Mouse (Mus musculus): ENCODE results near the gene Ror1. TPM values are rescaled to one million over a fixed set of nuclear protein-coding genes. Genes with fewer than 3 reads are reported as not detected.

The Ror1 gene
- polyA plus RNA-seq, 1 experiment: 10.8 TPM

DNA sequence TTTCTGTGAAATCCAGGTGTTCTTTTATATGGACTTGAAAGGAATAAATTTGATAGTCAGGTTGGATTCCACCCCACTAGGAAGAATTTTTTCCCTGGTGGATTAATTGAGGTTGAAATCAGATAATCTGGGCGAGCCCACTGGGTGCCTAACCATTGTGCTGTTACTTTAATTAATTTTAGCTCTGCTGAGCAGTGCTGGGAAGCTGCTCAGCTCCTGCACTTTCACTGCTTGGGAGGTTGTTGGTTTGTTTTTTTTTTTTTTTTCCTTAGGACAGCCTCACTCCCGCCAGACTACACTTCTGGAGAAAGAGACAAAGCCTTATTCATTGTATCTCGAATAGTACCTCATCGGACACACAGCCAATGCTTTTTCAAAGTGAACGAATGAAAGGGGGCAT, 75.2 kb downstream of the Ror1 start:
- Histone ChIP-seq H3K27ac (ENCODE audit: insufficient read depth, low read length) (no peak overlapping the region), H3K4me3 (ENCODE audit: insufficient read depth, low read length) (no peak overlapping the region), H3K4me1 (ENCODE audit: control insufficient read depth, insufficient read depth, low read length) (peaks cover 3% of the 10 kb centered on the region; the same call in 1 of the 2 replicates)
- TF ChIP-seq CTCF (IDR thresholded peaks at IDR 0.05; ENCODE audit: borderline replicate concordance, insufficient read depth, low read length): no peak
- TF ChIP-seq POLR2A (IDR thresholded peaks at IDR 0.05; ENCODE audit: low read depth, low read length): no peak

DNA sequence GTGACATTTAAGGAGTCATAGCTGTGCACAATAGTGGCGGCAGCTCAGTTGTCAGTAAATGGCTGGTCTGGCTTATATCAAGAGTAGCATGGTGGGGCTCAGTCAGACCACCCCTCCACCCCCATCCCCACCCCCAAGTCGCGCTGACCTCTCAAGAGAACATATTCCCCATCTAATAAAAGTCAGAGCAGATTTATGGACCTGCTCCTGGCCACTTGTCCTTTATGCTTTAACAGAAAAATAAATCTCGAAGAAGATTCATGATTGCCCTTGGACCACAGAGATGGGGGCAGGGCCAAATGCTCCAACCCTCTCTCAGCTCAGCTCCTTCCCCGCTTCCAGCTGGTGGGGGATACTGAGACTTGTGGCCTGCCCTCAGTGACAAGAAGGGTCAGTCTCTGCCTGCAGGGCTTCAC, 75.9 kb downstream of the Ror1 start:
- H3K4me3 ChIP-seq (ENCODE audit: insufficient read depth, low read length): no peak overlapping the region
- H3K27ac ChIP-seq (ENCODE audit: insufficient read depth, low read length): no peak overlapping the region
- TF ChIP-seq CTCF (IDR thresholded peaks at IDR 0.05; ENCODE audit: borderline replicate concordance, insufficient read depth, low read length) (no peak), POLR2A (IDR thresholded peaks at IDR 0.05; ENCODE audit: low read depth, low read length) (no peak)
- peaks cover 3% of the 10 kb centered on the region; the same call in 1 of the 2 replicates for H3K4me1 ChIP-seq (ENCODE audit: control insufficient read depth, insufficient read depth, low read length)

DNA sequence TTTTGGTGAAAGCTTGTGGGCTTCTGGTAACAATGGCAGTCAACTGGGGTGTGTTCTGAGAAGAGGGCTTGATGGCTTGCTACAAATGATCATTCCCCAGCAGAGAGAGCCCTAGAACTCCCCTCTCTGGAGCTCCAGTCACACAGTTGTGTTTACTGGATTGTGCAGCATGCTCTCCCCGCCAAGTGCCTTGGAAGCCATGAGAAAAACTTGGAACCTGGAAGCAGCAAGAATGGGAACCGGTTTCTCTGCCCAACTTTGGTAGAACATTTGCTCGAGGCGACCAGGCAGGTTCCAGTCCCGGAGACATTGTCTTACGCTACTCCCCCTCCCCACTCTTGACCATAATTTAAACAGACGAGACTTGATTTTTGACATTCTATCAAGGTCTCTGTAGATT, 80.0 kb downstream of the Ror1 start:
- TF ChIP-seq CTCF (IDR thresholded peaks at IDR 0.05; ENCODE audit: borderline replicate concordance, insufficient read depth, low read length) (no peak), POLR2A (IDR thresholded peaks at IDR 0.05; ENCODE audit: low read depth, low read length) (no peak)
- no peak overlapping the region for H3K27ac ChIP-seq (ENCODE audit: insufficient read depth, low read length)
- no peaks in the 10 kb centered on the region for H3K4me1 ChIP-seq (ENCODE audit: control insufficient read depth, insufficient read depth, low read length)
- H3K4me3 ChIP-seq (ENCODE audit: insufficient read depth, low read length): no peak overlapping the region

- Histone ChIP-seq H3K4me3 (ENCODE audit: insufficient read depth, low read length) (no peak overlapping the region), H3K4me1 (ENCODE audit: control insufficient read depth, insufficient read depth, low read length) (peaks cover 9% of the 10 kb centered on the region), H3K27ac (ENCODE audit: insufficient read depth, low read length) (no peak overlapping the region)
- TF ChIP-seq POLR2A (IDR thresholded peaks at IDR 0.05; ENCODE audit: low read depth, low read length): no peak
- no peak for TF ChIP-seq CTCF (IDR thresholded peaks at IDR 0.05; ENCODE audit: borderline replicate concordance, insufficient read depth, low read length)
Measured at GRCm38 (mm10) chr4:100178316-100178715, 82.7 kb downstream of the Ror1 start.

GRCm38 (mm10) chr4:100181676-100182075, 86.1 kb downstream of the Ror1 start:
- Histone ChIP-seq H3K4me3 (ENCODE audit: insufficient read depth, low read length) (no peak overlapping the region), H3K27ac (ENCODE audit: insufficient read depth, low read length) (no peak overlapping the region; the same call in 1 of the 2 replicates), H3K4me1 (ENCODE audit: control insufficient read depth, insufficient read depth, low read length) (peaks cover 9% of the 10 kb centered on the region)
- TF ChIP-seq CTCF (IDR thresholded peaks at IDR 0.05; ENCODE audit: borderline replicate concordance, insufficient read depth, low read length) (no peak), POLR2A (IDR thresholded peaks at IDR 0.05; ENCODE audit: low read depth, low read length) (no peak)

GRCm38 (mm10) chr4:100186781-100187180, 91.2 kb downstream of the Ror1 start:
- TF ChIP-seq CTCF (IDR thresholded peaks at IDR 0.05; ENCODE audit: borderline replicate concordance, insufficient read depth, low read length) (no peak), POLR2A (IDR thresholded peaks at IDR 0.05; ENCODE audit: low read depth, low read length) (no peak)
- Histone ChIP-seq H3K27ac (ENCODE audit: insufficient read depth, low read length) (no peak overlapping the region), H3K4me1 (ENCODE audit: control insufficient read depth, insufficient read depth, low read length) (peaks cover 5% of the 10 kb centered on the region)

GRCm38 (mm10) chr4:100187563-100188200, 92.1 kb downstream of the Ror1 start:
- TF ChIP-seq POLR2A (IDR thresholded peaks at IDR 0.05; ENCODE audit: low read depth, low read length) (no peak), CTCF (IDR thresholded peaks at IDR 0.05; ENCODE audit: borderline replicate concordance, insufficient read depth, low read length) (no peak)
- no peak overlapping the region for H3K27ac ChIP-seq (ENCODE audit: insufficient read depth, low read length)
- no peak overlapping the region for H3K4me3 ChIP-seq (ENCODE audit: insufficient read depth, low read length)
- no peaks in the 10 kb centered on the region; the same call in 1 of the 2 replicates for H3K4me1 ChIP-seq (ENCODE audit: control insufficient read depth, insufficient read depth, low read length)

More at GRCm38 (mm10) chr4:100186781-100187180, 91.2 kb downstream of the Ror1 start:
- H3K4me3 ChIP-seq (ENCODE audit: insufficient read depth, low read length): no peak overlapping the region

DNA sequence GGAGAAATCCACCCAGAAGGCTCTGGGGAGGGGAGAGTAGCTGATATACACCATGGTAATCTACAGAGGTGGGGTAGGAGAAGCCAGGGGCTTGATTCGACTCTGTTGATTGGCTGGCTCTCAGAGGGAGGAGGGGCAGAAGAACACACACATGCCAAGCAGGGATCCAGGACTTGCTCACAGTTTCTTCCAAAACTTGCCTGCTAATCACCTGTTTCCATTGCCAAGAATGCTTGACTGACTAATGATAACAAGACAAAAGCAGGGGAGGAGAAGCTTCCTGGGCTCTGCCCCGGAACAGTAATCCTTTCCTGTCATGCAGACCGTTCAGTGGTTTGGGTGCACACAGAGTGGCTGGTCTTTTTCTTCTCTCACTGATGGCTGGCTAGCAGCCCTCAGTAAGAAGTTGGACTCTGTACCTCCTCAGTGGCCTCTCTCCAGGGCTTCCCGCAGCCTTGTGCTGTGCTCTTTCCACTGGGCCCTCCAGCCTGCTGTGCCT, 92.7 kb downstream of the Ror1 start:
- Histone ChIP-seq H3K4me1 (ENCODE audit: control insufficient read depth, insufficient read depth, low read length) (no peaks in the 10 kb centered on the region; the same call in 1 of the 2 replicates), H3K27ac (ENCODE audit: insufficient read depth, low read length) (no peak overlapping the region), H3K4me3 (ENCODE audit: insufficient read depth, low read length) (no peak overlapping the region)
- no peak for TF ChIP-seq CTCF (IDR thresholded peaks at IDR 0.05; ENCODE audit: borderline replicate concordance, insufficient read depth, low read length)
- no peak for TF ChIP-seq POLR2A (IDR thresholded peaks at IDR 0.05; ENCODE audit: low read depth, low read length)

DNA sequence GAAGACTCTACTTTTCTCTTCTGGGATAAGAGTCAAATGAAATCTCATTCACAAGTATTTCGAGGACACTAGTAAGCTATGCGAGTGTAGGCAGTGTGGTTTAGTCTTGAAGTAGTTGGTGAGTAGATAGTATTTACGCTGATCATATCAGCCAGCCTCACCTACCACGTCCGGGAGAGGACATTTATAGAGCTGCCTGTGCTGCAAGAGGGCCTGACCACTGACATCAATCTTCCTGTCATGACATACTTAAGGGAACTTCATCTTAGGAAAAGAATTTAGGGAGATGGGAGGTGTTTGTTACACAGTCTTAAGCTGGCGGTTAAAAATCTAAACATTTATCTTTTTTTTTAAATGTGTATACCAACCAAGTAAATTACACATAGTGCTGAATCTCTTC, 95.9 kb downstream of the Ror1 start:
- TF ChIP-seq CTCF (IDR thresholded peaks at IDR 0.05; ENCODE audit: borderline replicate concordance, insufficient read depth, low read length) (no peak), POLR2A (IDR thresholded peaks at IDR 0.05; ENCODE audit: low read depth, low read length) (no peak)
- no peak overlapping the region for H3K27ac ChIP-seq (ENCODE audit: insufficient read depth, low read length)
- H3K4me1 ChIP-seq (ENCODE audit: control insufficient read depth, insufficient read depth, low read length): no peaks in the 10 kb centered on the region; the same call in 1 of the 2 replicates
- no peak overlapping the region for H3K4me3 ChIP-seq (ENCODE audit: insufficient read depth, low read length)

DNA sequence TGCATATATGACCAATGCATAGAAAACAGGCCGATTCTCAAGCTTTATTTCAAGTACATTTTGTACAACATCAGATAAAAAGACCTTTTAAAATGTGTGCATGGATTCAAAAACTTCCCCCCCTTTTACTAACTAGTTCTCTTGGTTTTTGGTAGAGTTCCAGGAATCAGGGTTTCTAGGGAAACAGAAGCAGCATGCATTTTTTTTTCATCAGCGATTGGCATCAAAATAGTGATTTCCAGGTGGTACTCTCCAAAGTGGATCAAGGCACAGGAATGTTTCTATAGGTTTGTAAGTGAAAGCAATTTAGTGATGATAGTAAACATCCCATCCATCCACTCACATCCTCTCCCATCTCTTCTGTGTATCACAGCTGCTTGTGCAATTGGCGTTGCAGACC, 98.5 kb downstream of the Ror1 start:
- TF ChIP-seq CTCF (IDR thresholded peaks at IDR 0.05; ENCODE audit: borderline replicate concordance, insufficient read depth, low read length): no peak
- no peak for TF ChIP-seq POLR2A (IDR thresholded peaks at IDR 0.05; ENCODE audit: low read depth, low read length)
- Histone ChIP-seq H3K4me1 (ENCODE audit: control insufficient read depth, insufficient read depth, low read length) (no peaks in the 10 kb centered on the region), H3K27ac (ENCODE audit: insufficient read depth, low read length) (no peak overlapping the region), H3K4me3 (ENCODE audit: insufficient read depth, low read length) (no peak overlapping the region)

Measured in embryonic fibroblast, embryonic 13.5 days (primary cell).